Mouse (Mus musculus): ENCODE data around the gene Map6. TPM values are rescaled to one million over a fixed set of nuclear protein-coding genes. Genes with fewer than 3 reads are reported as not detected.

Gene Map6
- polyA plus RNA-seq, 1 experiment from 2014 or later, result 2.1 TPM

DNA sequence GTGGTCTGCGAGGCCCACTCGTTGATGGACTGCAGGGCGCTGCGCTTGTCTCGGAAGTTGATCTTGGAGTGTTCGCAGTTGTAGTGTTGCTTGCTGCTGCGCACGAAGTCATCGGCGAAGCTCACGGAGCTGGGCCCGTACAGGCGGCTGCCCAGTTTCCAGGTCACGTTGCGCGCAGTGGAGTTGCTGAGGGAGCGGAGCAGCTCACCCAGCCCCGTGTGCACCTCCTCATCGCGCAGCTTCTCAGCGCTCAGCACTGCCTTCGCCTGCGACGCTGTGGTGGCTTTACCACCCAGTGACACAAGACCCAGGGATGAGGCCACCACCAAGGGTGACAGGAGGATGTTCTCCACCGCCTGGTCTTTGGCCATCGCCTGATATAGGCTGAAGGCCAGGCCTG, 81.6 kb downstream of the Map6 start:
- no peak overlapping the region for H3K4me2 ChIP-seq (ENCODE audit: low read length)
- H3K4me3 ChIP-seq (ENCODE audit: control insufficient read depth in 1 of 2, insufficient read depth in 1 of 2, low read depth in 1 of 2, low read length in 2 of 2), result no peak overlapping the region
- peaks cover 19 to 36% of the 10 kb centered on the region in 2 experiments for H3K4me1 ChIP-seq (ENCODE audit: control insufficient read depth in 2 of 2, insufficient read depth in 2 of 2, low read length in 2 of 2)
- 93% methylated on average over 26 of the region's 26 CpGs for WGBS
- 0 out of 4 replicates have a peak overlapping the region, but pooled peaks of 1 of the 2 experiments have one; percentile 0 for H3K27ac ChIP-seq (replicated peaks in 1 of 2; ENCODE audit: control insufficient read depth in 1 of 2, insufficient read depth in 1 of 2, low read depth in 2 of 2, low read length in 2 of 2)
- H3K27me3 ChIP-seq (ENCODE audit: control insufficient read depth, insufficient read depth, low read length), result no peaks in the 10 kb centered on the region
- ATAC-seq (ENCODE audit: insufficient number of reproducible peaks, insufficient read depth, low FRiP score, low read depth), result no peak
- no peaks in the 10 kb centered on the region for H3K9me3 ChIP-seq (ENCODE audit: control insufficient read depth, low read length)
- H3K9ac ChIP-seq (ENCODE audit: low read length), result peak overlapping the region; percentile 30; the same call in 1 of the 2 replicates
- peaks cover 75% of the 10 kb centered on the region for H3K36me3 ChIP-seq (ENCODE audit: control insufficient read depth, insufficient read depth, low read length)

DNA sequence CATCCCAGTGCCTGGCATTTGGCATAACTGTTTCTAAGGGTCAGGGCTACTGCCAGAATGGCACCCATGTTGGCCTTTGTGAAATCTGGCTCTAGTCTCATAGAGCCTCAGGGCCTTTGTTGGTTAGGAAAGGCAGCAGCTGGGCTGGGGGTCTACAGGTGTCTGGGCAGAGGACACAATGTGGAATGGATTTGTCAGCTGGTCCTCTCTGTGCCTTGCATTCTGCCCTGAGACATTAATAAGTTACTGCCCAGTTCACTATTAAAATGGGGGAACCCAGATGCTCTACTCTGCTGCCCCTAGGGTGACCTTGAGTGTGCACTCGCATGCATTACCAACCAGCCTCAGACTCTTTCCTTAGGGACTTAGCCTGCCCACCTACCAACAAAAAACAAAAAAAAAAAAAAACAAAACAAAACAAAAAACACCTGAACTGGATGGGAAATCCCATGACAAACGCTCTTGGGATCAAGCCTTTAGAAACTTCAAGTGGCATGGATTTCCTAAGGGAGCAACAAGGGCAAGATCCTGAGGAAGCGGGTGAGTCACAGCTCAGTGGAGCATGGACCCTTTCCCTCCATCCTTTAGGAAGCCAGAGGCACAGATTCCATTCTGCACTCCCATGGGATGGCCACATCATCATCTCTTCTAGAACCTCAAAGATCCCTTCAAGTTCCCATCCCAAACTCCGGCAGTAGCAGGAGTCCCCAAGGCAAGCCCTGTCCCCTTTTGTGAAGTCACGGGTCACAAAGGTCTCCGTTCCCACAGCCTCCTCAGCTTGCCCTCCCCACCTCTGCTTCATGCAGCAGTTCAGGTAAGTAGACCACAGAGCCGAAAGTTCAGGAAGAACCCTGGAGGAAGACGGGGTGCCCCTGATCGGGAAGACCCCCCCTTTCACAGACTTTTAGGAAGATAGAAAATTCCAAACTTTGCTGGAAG, 82.8 kb downstream of the Map6 start:
- Histone ChIP-seq H3K27ac (replicated peaks in 1 of 2; ENCODE audit: control insufficient read depth in 1 of 2, insufficient read depth in 1 of 2, low read depth in 2 of 2, low read length in 2 of 2) (peak overlapping the region in 1 of 2 experiments; percentile 100; a peak in 2 of 4 replicates), H3K4me3 (ENCODE audit: control insufficient read depth in 1 of 2, insufficient read depth in 1 of 2, low read depth in 1 of 2, low read length in 2 of 2) (peak overlapping the region; percentile 80 to 88), H3K4me1 (ENCODE audit: control insufficient read depth in 2 of 2, insufficient read depth in 2 of 2, low read length in 2 of 2) (peaks cover 21 to 45% of the 10 kb centered on the region in 2 experiments), H3K9ac (ENCODE audit: low read length) (peak overlapping the region; percentile 92), H3K4me2 (ENCODE audit: low read length) (peak overlapping the region; percentile 83), H3K27me3 (ENCODE audit: control insufficient read depth, insufficient read depth, low read length) (no peaks in the 10 kb centered on the region), H3K36me3 (ENCODE audit: control insufficient read depth, insufficient read depth, low read length) (peaks cover 64% of the 10 kb centered on the region), H3K9me3 (ENCODE audit: control insufficient read depth, low read length) (no peaks in the 10 kb centered on the region)
- ATAC-seq (ENCODE audit: insufficient number of reproducible peaks, insufficient read depth, low FRiP score, low read depth), result no peak
- WGBS, result 46% methylated on average over 9 of the region's 9 CpGs

DNA sequence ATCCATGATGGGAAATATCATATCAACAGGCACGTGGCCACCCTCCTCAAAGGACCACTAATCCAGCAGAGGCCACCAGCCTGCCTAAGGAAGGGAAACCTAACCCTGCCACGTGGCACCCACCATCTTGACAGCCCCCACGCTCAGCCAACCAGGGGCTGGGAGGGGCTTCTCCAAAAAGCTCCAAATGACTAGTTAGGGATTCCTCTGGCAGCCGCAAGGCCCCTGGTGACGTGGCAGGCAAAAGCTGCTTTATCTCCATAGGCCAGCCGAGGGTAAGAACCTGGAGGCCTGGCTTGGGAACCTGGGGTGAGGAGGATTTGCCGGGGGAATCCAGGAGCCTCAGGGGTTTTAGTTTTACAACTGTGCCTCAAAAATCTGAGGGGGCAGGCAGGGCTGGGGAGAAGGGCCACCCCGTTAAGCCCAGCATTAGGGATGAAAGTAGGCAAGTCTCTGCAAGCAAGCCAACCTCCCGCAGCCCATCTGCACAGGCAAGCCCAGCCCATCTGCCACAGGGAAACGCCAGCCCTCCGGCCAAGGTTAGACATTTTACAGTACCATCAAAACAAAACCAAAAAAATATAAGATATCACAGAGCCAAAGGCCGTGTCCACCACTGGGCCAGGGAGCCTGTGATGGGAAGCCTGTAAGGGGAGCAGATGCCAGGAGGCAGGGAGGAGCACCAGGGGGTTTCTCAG, 84.0 kb downstream of the Map6 start:
- peak overlapping the region; percentile 80 to 88 for H3K4me3 ChIP-seq (ENCODE audit: control insufficient read depth in 1 of 2, insufficient read depth in 1 of 2, low read depth in 1 of 2, low read length in 2 of 2)
- ATAC-seq (ENCODE audit: insufficient number of reproducible peaks, insufficient read depth, low FRiP score, low read depth), result no peak
- H3K27ac ChIP-seq (replicated peaks in 1 of 2; ENCODE audit: control insufficient read depth in 1 of 2, insufficient read depth in 1 of 2, low read depth in 2 of 2, low read length in 2 of 2), result peak overlapping the region; percentile 94 to 100
- no peaks in the 10 kb centered on the region for H3K9me3 ChIP-seq (ENCODE audit: control insufficient read depth, low read length)
- peak overlapping the region; percentile 92 for H3K9ac ChIP-seq (ENCODE audit: low read length)
- H3K27me3 ChIP-seq (ENCODE audit: control insufficient read depth, insufficient read depth, low read length), result no peaks in the 10 kb centered on the region
- H3K4me2 ChIP-seq (ENCODE audit: low read length), result peak overlapping the region; percentile 83
- peaks cover 29 to 56% of the 10 kb centered on the region in 2 experiments for H3K4me1 ChIP-seq (ENCODE audit: control insufficient read depth in 2 of 2, insufficient read depth in 2 of 2, low read length in 2 of 2)
- H3K36me3 ChIP-seq (ENCODE audit: control insufficient read depth, insufficient read depth, low read length), result peaks cover 52% of the 10 kb centered on the region
- 2% methylated on average over 12 of the region's 12 CpGs for WGBS

DNA sequence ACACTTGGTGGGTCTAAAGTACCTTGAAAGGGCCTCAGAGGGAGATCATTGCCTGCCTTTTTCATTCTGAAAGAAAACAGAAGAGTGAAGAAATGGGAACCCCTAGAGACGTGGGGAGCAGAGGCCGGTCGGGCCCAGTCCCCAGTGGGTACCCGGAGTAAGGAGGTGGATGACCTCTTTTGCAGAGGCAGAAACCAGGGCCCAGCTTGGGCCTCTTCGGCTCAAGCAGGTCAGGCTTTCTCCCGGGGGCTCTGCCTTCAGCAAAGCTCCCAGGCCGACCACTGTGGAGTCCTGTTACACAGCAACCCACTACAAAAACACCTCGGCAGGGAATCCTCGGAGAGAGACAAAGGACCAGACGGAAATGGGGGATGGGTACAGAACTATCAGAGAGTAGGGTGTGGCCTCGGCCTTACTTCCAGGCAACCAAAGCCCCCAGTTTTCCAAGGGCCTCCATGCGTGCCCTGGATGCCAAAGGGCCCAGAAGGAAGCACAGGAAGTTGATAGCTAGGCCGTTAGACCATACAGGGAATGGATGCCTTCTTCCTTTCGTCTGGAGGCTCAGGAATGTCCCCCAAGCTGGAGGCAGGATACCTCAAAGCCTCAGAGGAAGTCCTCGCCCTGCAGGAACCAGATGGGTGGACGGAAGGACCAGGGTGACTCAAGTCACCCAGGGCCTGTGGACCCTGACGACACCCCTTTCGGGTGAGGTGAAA, 84.7 kb downstream of the Map6 start:
- peaks cover 45% of the 10 kb centered on the region for H3K36me3 ChIP-seq (ENCODE audit: control insufficient read depth, insufficient read depth, low read length)
- under 1% methylated on average over 18 of the region's 18 CpGs for WGBS
- H3K4me1 ChIP-seq (ENCODE audit: control insufficient read depth in 2 of 2, insufficient read depth in 2 of 2, low read length in 2 of 2), result peaks cover 36 to 63% of the 10 kb centered on the region in 2 experiments
- peak overlapping the region; percentile 92 for H3K9ac ChIP-seq (ENCODE audit: low read length)
- peak overlapping the region; percentile 83 for H3K4me2 ChIP-seq (ENCODE audit: low read length)
- H3K4me3 ChIP-seq (ENCODE audit: control insufficient read depth in 1 of 2, insufficient read depth in 1 of 2, low read depth in 1 of 2, low read length in 2 of 2), result peak overlapping the region; percentile 80 to 88
- no peaks in the 10 kb centered on the region for H3K9me3 ChIP-seq (ENCODE audit: control insufficient read depth, low read length)
- no peaks in the 10 kb centered on the region for H3K27me3 ChIP-seq (ENCODE audit: control insufficient read depth, insufficient read depth, low read length)
- no peak for ATAC-seq (ENCODE audit: insufficient number of reproducible peaks, insufficient read depth, low FRiP score, low read depth)
- H3K27ac ChIP-seq (replicated peaks in 1 of 2; ENCODE audit: control insufficient read depth in 1 of 2, insufficient read depth in 1 of 2, low read depth in 2 of 2, low read length in 2 of 2), result peak overlapping the region; percentile 94 to 100

DNA sequence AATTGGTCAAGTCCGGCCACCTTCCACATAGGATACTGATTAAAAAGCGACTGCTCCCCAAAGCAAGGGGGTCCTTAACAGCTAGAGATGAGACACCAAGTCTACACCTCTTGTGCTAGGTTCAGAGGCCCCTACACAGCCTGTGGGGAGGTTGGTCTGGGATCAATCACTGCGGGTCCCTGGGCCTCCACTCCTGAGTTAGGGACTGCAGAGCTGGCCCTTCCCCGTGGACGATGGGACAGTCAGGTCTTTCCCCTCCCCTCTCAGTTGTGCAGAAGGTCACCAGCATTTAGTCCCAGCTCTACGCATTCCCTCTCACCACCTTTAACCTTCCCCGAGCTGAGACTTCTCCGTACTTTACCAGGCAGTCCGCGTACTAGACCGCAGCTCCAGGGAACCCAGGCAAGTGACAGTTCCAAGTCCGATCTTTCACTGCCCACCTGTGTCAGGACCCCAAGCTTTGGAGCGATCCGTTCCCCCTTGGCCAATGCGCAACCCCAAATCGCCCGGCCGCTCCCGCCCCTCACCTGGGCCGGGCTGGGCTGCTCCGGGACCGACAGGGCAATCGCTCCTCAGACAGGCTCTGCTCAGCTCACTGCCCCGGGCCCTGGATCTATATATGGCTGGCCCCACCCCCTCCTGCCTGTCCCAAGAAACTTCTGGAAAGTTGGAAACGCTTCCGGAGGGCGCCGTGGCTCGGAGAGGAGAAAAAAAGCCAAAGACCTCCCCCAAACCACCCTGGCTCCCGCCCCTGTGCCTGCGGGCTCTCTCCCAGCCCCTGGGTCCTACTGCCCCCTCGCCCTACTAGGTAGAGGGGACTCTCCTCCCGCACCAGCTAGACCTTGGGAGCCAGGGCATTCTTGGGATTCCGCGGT, 85.5 kb downstream of the Map6 start, which contains the start of gene Serpinh1:
Serpinh1 (minus strand) TSS at position 714 of the 875 bp plus-strand sequence.
- peaks cover 42 to 71% of the 10 kb centered on the region in 2 experiments for H3K4me1 ChIP-seq (ENCODE audit: control insufficient read depth in 2 of 2, insufficient read depth in 2 of 2, low read length in 2 of 2)

DNA sequence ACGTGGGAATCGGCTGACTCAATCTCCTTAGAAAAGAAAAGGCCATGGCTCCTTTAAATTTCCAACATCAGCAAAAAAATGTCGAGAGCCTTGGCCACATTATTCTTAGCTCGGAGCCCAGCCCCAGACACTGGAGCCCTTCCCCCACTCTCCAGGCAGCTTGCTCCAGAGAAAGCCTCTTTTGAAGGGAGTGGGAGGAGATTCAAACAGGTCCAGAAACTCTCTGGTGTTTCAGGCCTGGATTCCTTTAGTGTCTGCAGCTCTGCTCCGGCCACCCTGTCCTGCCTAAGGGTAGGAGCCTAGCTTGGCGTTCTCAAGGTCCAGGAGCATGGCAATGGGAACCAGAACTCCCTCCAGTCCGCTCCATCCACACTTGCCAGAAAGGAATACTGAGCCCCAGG, 88.5 kb downstream of the Map6 start:
- Histone ChIP-seq H3K36me3 (ENCODE audit: control insufficient read depth, insufficient read depth, low read length) (peaks cover 7% of the 10 kb centered on the region; the same call in 1 of the 2 replicates), H3K4me3 (ENCODE audit: control insufficient read depth in 1 of 2, insufficient read depth in 1 of 2, low read depth in 1 of 2, low read length in 2 of 2) (peak overlapping the region; percentile 20 to 25), H3K27me3 (ENCODE audit: control insufficient read depth, insufficient read depth, low read length) (no peaks in the 10 kb centered on the region), H3K4me2 (ENCODE audit: low read length) (peak overlapping the region; percentile 67), H3K4me1 (ENCODE audit: control insufficient read depth in 2 of 2, insufficient read depth in 2 of 2, low read length in 2 of 2) (peaks cover 44 to 63% of the 10 kb centered on the region in 2 experiments), H3K9me3 (ENCODE audit: control insufficient read depth, low read length) (no peaks in the 10 kb centered on the region), H3K9ac (ENCODE audit: low read length) (peak overlapping the region; percentile 76), H3K27ac (replicated peaks in 1 of 2; ENCODE audit: control insufficient read depth in 1 of 2, insufficient read depth in 1 of 2, low read depth in 2 of 2, low read length in 2 of 2) (peak overlapping the region; percentile 99 to 100)
- WGBS, result 3% methylated on average over 7 of the region's 7 CpGs
- peak; percentile 24 for ATAC-seq (ENCODE audit: insufficient number of reproducible peaks, insufficient read depth, low FRiP score, low read depth)

More for the DNA sequence above, 85.5 kb downstream of the Map6 start, which contains the start of gene Serpinh1:
- H3K27ac ChIP-seq (replicated peaks in 1 of 2; ENCODE audit: control insufficient read depth in 1 of 2, insufficient read depth in 1 of 2, low read depth in 2 of 2, low read length in 2 of 2), result peak within 1 kb of the TSS; percentile 94 to 100
- peaks cover 36% of the 10 kb centered on the region for H3K36me3 ChIP-seq (ENCODE audit: control insufficient read depth, insufficient read depth, low read length)
- H3K9ac ChIP-seq (ENCODE audit: low read length), result peak within 1 kb of the TSS; percentile 92
- WGBS, result 0% methylated on average over 34 of the region's 35 CpGs
- ATAC-seq (ENCODE audit: insufficient number of reproducible peaks, insufficient read depth, low FRiP score, low read depth), result peak; percentile 80
- H3K9me3 ChIP-seq (ENCODE audit: control insufficient read depth, low read length), result no peaks in the 10 kb centered on the region
- H3K27me3 ChIP-seq (ENCODE audit: control insufficient read depth, insufficient read depth, low read length), result no peaks in the 10 kb centered on the region
- peak within 1 kb of the TSS; percentile 80 to 88 for H3K4me3 ChIP-seq (ENCODE audit: control insufficient read depth in 1 of 2, insufficient read depth in 1 of 2, low read depth in 1 of 2, low read length in 2 of 2)
- peak within 1 kb of the TSS; percentile 83 for H3K4me2 ChIP-seq (ENCODE audit: low read length)

All from heart, embryonic 14.5 days (tissue).